Mouse (Mus musculus): Measurements from ENCODE around the gene Col25a1. TPM values are rescaled to one million over a fixed set of nuclear protein-coding genes. Genes with fewer than 3 reads are reported as not detected.

Col25a1 gene
- polyA plus RNA-seq, 1 experiment from 2014 or later, result 6.3 TPM

- Histone ChIP-seq H3K4me2 (no peak overlapping the region), H3K9me3 (ENCODE audit: control insufficient read depth, low read length) (no peaks in the 10 kb centered on the region), H3K27ac (ENCODE audit: low read depth, low read length) (no peak overlapping the region), H3K27me3 (replicated peaks; ENCODE audit: control insufficient read depth, insufficient read depth, low read length) (no peaks in the 10 kb centered on the region), H3K36me3 (ENCODE audit: control insufficient read depth, insufficient read depth, low read length) (no peaks in the 10 kb centered on the region), H3K4me3 (ENCODE audit: low read depth, low read length) (no peak overlapping the region), H3K4me1 (replicated peaks; ENCODE audit: control insufficient read depth, insufficient read depth, low read length) (no peaks in the 10 kb centered on the region), H3K9ac (ENCODE audit: low read depth, low read length) (no peak overlapping the region)
- WGBS, result 88% methylated on average over 9 of the region's 9 CpGs
- ATAC-seq (replicated peaks; ENCODE audit: low FRiP score), result no peak
- no peak for DNase-seq (ENCODE audit: low spot score)
These were observed 197.6 kb downstream of the Col25a1 start for GRCm38 (mm10) chr3:130328909-130329308.

DNA sequence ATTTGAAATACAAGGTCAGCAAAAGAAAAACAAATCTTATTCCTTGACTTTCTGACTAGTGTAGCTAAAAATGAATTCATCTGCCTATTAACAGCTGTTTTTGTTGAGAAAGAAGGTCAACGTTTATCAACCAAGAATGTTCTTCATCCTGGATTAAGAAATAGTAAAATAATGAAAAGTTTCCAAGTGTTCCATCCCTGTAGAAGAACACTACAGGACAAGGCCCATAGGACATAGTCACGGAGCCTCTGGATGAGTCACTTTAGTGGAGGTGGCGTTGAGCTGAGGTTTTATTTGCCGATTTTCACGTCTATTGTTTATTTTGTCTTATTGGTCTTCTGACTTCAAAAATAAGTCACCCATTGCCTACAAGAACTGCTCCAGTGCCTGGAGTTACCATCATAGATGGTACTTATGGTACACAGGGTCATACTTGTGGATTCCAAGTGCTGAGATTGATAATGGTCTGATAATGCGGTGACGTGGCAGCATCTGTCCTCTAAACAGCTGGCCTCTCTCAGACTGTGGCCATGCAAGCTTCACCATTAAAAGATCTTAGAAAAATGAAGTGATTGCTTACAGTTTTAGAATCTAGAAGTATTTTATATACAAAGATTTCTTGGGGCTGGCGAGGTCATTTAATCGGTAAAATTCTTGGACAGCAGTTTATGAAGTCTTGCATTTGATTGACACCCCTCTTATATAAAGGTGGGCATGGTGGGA, 198.7 kb downstream of the Col25a1 start:
- no peak overlapping the region for H3K4me3 ChIP-seq (ENCODE audit: low read depth, low read length)
- WGBS, result 91% methylated on average over 9 of the region's 9 CpGs
- ATAC-seq (replicated peaks; ENCODE audit: low FRiP score), result no peak

GRCm38 (mm10) chr3:130330556-130330950, 199.3 kb downstream of the Col25a1 start:
- Histone ChIP-seq H3K36me3 (ENCODE audit: control insufficient read depth, insufficient read depth, low read length) (no peaks in the 10 kb centered on the region), H3K4me3 (ENCODE audit: low read depth, low read length) (no peak overlapping the region), H3K4me2 (no peak overlapping the region), H3K4me1 (replicated peaks; ENCODE audit: control insufficient read depth, insufficient read depth, low read length) (no peaks in the 10 kb centered on the region), H3K9me3 (ENCODE audit: control insufficient read depth, low read length) (no peaks in the 10 kb centered on the region), H3K27me3 (replicated peaks; ENCODE audit: control insufficient read depth, insufficient read depth, low read length) (no peaks in the 10 kb centered on the region), H3K27ac (ENCODE audit: low read depth, low read length) (no peak overlapping the region), H3K9ac (ENCODE audit: low read depth, low read length) (no peak overlapping the region)
- DNase-seq (ENCODE audit: low spot score) (no peak), ATAC-seq (replicated peaks; ENCODE audit: low FRiP score) (no peak)
- 88% methylated on average over 3 of the region's 3 CpGs for WGBS

More for the DNA sequence above, 198.7 kb downstream of the Col25a1 start:
- H3K4me1 ChIP-seq (replicated peaks; ENCODE audit: control insufficient read depth, insufficient read depth, low read length), result no peaks in the 10 kb centered on the region
- no peak overlapping the region for H3K4me2 ChIP-seq
- no peaks in the 10 kb centered on the region for H3K36me3 ChIP-seq (ENCODE audit: control insufficient read depth, insufficient read depth, low read length)
- no peaks in the 10 kb centered on the region for H3K27me3 ChIP-seq (replicated peaks; ENCODE audit: control insufficient read depth, insufficient read depth, low read length)
- no peaks in the 10 kb centered on the region for H3K9me3 ChIP-seq (ENCODE audit: control insufficient read depth, low read length)
- no peak for DNase-seq (ENCODE audit: low spot score)
- H3K27ac ChIP-seq (ENCODE audit: low read depth, low read length), result no peak overlapping the region
- H3K9ac ChIP-seq (ENCODE audit: low read depth, low read length), result no peak overlapping the region

DNA sequence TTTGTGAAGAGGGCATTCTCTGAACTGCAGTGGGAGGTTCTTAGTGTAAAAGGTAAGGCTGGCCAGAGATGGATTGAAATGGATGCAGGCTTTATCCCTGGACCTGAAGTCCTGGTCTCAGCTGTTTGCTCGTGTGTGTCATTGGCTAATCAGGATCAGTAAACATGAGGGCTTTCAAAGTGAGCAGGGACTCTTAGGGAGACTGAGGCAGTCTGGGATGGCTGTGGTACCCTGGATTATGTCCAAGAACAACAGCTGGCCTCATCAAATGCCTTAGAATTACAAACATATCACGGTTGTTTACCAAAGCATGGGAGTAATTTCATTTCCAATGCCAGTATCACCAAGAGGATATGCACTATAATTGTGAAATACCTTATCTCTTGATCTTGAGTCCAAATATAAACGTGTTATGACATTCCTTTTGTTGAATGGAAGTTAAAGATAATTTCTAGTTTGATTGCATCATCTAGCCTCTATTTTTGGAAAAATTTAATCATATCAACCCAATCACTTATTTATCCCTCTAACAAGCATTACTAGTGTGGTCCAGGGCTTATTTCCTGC, 201.1 kb downstream of the Col25a1 start:
- H3K9me3 ChIP-seq (ENCODE audit: control insufficient read depth, low read length), result no peaks in the 10 kb centered on the region
- WGBS, result 55% methylated on average over 3 of the region's 3 CpGs
- H3K9ac ChIP-seq (ENCODE audit: low read depth, low read length), result no peak overlapping the region
- H3K4me1 ChIP-seq (replicated peaks; ENCODE audit: control insufficient read depth, insufficient read depth, low read length), result no peaks in the 10 kb centered on the region
- no peak for DNase-seq (ENCODE audit: low spot score)
- H3K27ac ChIP-seq (ENCODE audit: low read depth, low read length), result no peak overlapping the region
- no peaks in the 10 kb centered on the region for H3K36me3 ChIP-seq (ENCODE audit: control insufficient read depth, insufficient read depth, low read length)
- no peak overlapping the region for H3K4me2 ChIP-seq
- no peak for ATAC-seq (replicated peaks; ENCODE audit: low FRiP score)
- no peak overlapping the region for H3K4me3 ChIP-seq (ENCODE audit: low read depth, low read length)
- H3K27me3 ChIP-seq (replicated peaks; ENCODE audit: control insufficient read depth, insufficient read depth, low read length), result no peaks in the 10 kb centered on the region

- Histone ChIP-seq H3K27me3 (replicated peaks; ENCODE audit: control insufficient read depth, insufficient read depth, low read length) (no peaks in the 10 kb centered on the region), H3K4me2 (no peak overlapping the region), H3K9ac (ENCODE audit: low read depth, low read length) (no peak overlapping the region), H3K4me3 (ENCODE audit: low read depth, low read length) (no peak overlapping the region), H3K9me3 (ENCODE audit: control insufficient read depth, low read length) (no peaks in the 10 kb centered on the region), H3K36me3 (ENCODE audit: control insufficient read depth, insufficient read depth, low read length) (no peaks in the 10 kb centered on the region), H3K4me1 (replicated peaks; ENCODE audit: control insufficient read depth, insufficient read depth, low read length) (no peaks in the 10 kb centered on the region), H3K27ac (ENCODE audit: low read depth, low read length) (no peak overlapping the region; the same call in 1 of the 2 replicates)
- DNase-seq (ENCODE audit: low spot score) (no peak), ATAC-seq (replicated peaks; ENCODE audit: low FRiP score) (no peak)
- 69% methylated on average over 13 of the region's 13 CpGs for WGBS
These were observed 206.6 kb downstream of the Col25a1 start for GRCm38 (mm10) chr3:130337857-130338256.

GRCm38 (mm10) chr3:130338371-130338770, 207.1 kb downstream of the Col25a1 start:
- H3K4me1 ChIP-seq (replicated peaks; ENCODE audit: control insufficient read depth, insufficient read depth, low read length), result no peaks in the 10 kb centered on the region
- no peak overlapping the region for H3K9ac ChIP-seq (ENCODE audit: low read depth, low read length)
- DNase-seq (ENCODE audit: low spot score) (no peak), ATAC-seq (replicated peaks; ENCODE audit: low FRiP score) (no peak)
- H3K36me3 ChIP-seq (ENCODE audit: control insufficient read depth, insufficient read depth, low read length), result no peaks in the 10 kb centered on the region
- no peaks in the 10 kb centered on the region for H3K27me3 ChIP-seq (replicated peaks; ENCODE audit: control insufficient read depth, insufficient read depth, low read length)
- H3K4me2 ChIP-seq, result no peak overlapping the region
- no peaks in the 10 kb centered on the region for H3K9me3 ChIP-seq (ENCODE audit: control insufficient read depth, low read length)
- 42% methylated on average over 3 of the region's 3 CpGs for WGBS
- no peak overlapping the region for H3K27ac ChIP-seq (ENCODE audit: low read depth, low read length)
- H3K4me3 ChIP-seq (ENCODE audit: low read depth, low read length), result no peak overlapping the region

GRCm38 (mm10) chr3:130350161-130350560, 218.9 kb downstream of the Col25a1 start:
- Histone ChIP-seq H3K9ac (ENCODE audit: low read depth, low read length) (no peak overlapping the region), H3K4me3 (ENCODE audit: low read depth, low read length) (no peak overlapping the region), H3K36me3 (ENCODE audit: control insufficient read depth, insufficient read depth, low read length) (no peaks in the 10 kb centered on the region), H3K27me3 (replicated peaks; ENCODE audit: control insufficient read depth, insufficient read depth, low read length) (no peaks in the 10 kb centered on the region), H3K4me2 (no peak overlapping the region), H3K9me3 (ENCODE audit: control insufficient read depth, low read length) (no peaks in the 10 kb centered on the region), H3K27ac (ENCODE audit: low read depth, low read length) (no peak overlapping the region), H3K4me1 (replicated peaks; ENCODE audit: control insufficient read depth, insufficient read depth, low read length) (no peaks in the 10 kb centered on the region)
- ATAC-seq (replicated peaks; ENCODE audit: low FRiP score), result no peak
- WGBS, result 53% methylated on average over 6 of the region's 6 CpGs
- no peak for DNase-seq (ENCODE audit: low spot score)

- no peak overlapping the region for H3K27ac ChIP-seq (ENCODE audit: low read depth, low read length)
- no peaks in the 10 kb centered on the region for H3K27me3 ChIP-seq (replicated peaks; ENCODE audit: control insufficient read depth, insufficient read depth, low read length)
- H3K4me2 ChIP-seq, result no peak overlapping the region
- no peak overlapping the region for H3K4me3 ChIP-seq (ENCODE audit: low read depth, low read length)
- no peaks in the 10 kb centered on the region for H3K36me3 ChIP-seq (ENCODE audit: control insufficient read depth, insufficient read depth, low read length)
- H3K4me1 ChIP-seq (replicated peaks; ENCODE audit: control insufficient read depth, insufficient read depth, low read length), result no peaks in the 10 kb centered on the region
- WGBS, result 77% methylated on average over 4 of the region's 4 CpGs
- no peak for DNase-seq (ENCODE audit: low spot score)
- no peak for ATAC-seq (replicated peaks; ENCODE audit: low FRiP score)
- H3K9me3 ChIP-seq (ENCODE audit: control insufficient read depth, low read length), result no peaks in the 10 kb centered on the region
- H3K9ac ChIP-seq (ENCODE audit: low read depth, low read length), result no peak overlapping the region
These were observed 223.2 kb downstream of the Col25a1 start for GRCm38 (mm10) chr3:130354399-130355039.
